Mouse (Mus musculus) hindbrain, embryonic 12.5 days (tissue): ENCODE results near the gene Tfcp2l1. TPM values are rescaled to one million over a fixed set of nuclear protein-coding genes. Genes with fewer than 3 reads are reported as not detected.

Experiments used
- ATAC-seq: fragments of 200-750 bp; cut with Nextera tagmentation; 2 replicates; pipeline ENCODE4 v1.8.0; 2017; ENCODE audit warnings: moderate TSS enrichment; ENCODE audit not compliant: low FRiP score
- H3K27ac ChIP-seq: fragments of 300-500 bp; sonication (generic); 2 replicates; pipeline ENCODE4 v1.5.1; 2016; ENCODE audit warnings: mild to moderate bottlenecking
- H3K27me3 ChIP-seq: fragments of 300-500 bp; sonication (generic); 2 replicates; pipeline ENCODE4 v1.6.1; 2016; ENCODE audit warnings: mild to moderate bottlenecking
- H3K36me3 ChIP-seq: fragments of 300-500 bp; sonication (generic); 2 replicates; pipeline ENCODE4 v1.6.1; 2016; ENCODE audit warnings: mild to moderate bottlenecking
- H3K4me1 ChIP-seq: fragments of 300-500 bp; sonication (generic); 2 replicates; pipeline ENCODE4 v1.6.1; 2016
- H3K4me2 ChIP-seq: fragments of 300-500 bp; sonication (generic); replicated peaks from 2 replicates; pipeline ENCODE4 v1.6.1; 2016; ENCODE audit warnings: mild to moderate bottlenecking
- H3K4me3 ChIP-seq: fragments of 300-500 bp; sonication (generic); 2 replicates; pipeline ENCODE4 v1.5.1; 2016; ENCODE audit warnings: mild to moderate bottlenecking
- H3K9ac ChIP-seq: fragments of 300-500 bp; sonication (generic); 2 replicates; pipeline ENCODE4 v1.6.1; 2016; ENCODE audit warnings: mild to moderate bottlenecking, moderate library complexity
- H3K9me3 ChIP-seq: fragments of 300-500 bp; sonication (generic); replicated peaks from 2 replicates; pipeline ENCODE4 v1.6.1; 2016; ENCODE audit warnings: mild to moderate bottlenecking
- WGBS: fragments of 180-500 bp; shearing (Covaris S2); methylation state at CpG from one replicate; pipeline ENCODE4 v1.1.7; 2016; 5-methylcytosine and 5-hydroxymethylcytosine counted together
- polyA plus RNA-seq: library from polyadenylated mRNA; unstranded; fragments of >200 nt; fragmentation: Nextera tagmentation; extraction: Ambion mirVana; gene quantifications from 2 replicates; pipeline ENCODE4 v1.2.1, GENCODE M21; 2016

The Tfcp2l1 gene
- polyA plus RNA-seq, 1 experiment from 2014 or later, result 0.09 TPM

DNA sequence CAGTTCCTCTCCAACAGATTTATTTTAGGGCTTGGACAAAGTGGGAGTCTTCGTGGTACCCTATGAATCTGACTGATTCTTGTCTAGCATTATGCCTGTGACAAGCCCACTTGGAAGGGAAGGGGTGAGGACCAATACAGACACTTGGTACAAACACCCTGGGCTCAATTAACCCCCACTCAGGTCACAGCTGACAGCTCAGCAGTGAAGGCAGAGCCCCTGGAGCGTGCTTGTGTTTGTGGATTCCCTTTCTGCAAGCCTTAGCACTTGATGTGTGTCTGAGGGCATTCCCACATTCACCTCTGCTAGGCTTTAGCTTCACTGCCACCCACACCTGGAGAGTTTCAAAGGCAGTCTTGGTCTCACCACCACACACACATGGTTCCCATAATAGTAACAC, 1.8 kb upstream of the Tfcp2l1 start:
- Histone ChIP-seq H3K4me3 (no peak overlapping the region), H3K27ac (no peak overlapping the region), H3K9ac (no peak overlapping the region), H3K4me2 (no peak overlapping the region), H3K27me3 (peaks cover 30% of the 10 kb centered on the region), H3K4me1 (peaks cover 11% of the 10 kb centered on the region), H3K36me3 (no peaks in the 10 kb centered on the region), H3K9me3 (no peaks in the 10 kb centered on the region)
- WGBS, result 58% methylated on average over 2 of the region's 2 CpGs
- no peak for ATAC-seq

DNA sequence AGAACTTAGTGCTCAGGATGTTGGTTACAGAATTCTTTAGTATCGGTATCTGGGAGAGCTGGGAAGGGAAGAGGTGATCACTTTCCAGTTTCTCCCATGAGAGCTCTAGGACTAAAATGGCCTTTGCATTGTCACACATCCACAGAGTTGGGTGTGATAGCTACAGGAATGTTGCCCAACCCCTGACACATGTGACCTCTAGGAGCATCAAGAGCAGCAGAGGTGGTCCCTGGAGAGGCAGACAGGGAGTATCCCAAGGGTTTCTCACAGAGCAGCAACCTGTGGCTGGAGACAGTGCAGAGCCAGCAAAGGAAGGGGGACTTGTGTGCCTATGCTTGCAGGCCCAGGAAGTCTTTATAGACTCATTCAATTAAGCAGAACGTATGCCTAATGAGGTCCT, 1.3 kb upstream of the Tfcp2l1 start:
- 81% methylated on average over 2 of the region's 2 CpGs for WGBS
- peaks cover 30% of the 10 kb centered on the region for H3K27me3 ChIP-seq
- H3K4me3 ChIP-seq, result no peak overlapping the region

DNA sequence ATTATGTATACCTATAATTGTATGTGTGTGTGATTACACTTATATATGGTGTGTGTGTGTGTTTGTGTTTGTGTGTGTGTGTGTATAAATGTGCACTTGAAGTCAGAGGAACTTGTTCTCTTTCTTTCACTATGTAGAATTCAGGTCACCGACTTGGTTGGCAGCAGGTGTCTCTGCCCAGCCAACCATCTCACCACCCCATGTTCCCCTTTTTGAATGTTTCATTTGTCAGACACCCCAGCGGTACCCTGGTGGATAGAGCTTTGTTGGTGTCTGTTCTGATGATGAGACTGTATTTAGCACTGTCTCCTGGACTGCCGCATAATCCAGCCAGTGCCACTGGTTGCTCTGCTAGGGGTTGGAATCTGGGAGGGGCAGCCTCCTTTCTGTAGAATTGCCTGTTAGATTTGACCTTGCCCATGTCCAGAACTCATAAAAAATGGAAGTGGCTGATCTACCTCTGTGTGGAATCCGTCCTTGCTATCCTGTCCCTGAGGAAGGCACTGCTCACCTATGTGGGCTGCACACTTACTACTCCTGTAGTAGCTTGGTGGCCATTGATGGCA, 5.8 kb downstream of the Tfcp2l1 start:
- Histone ChIP-seq H3K27me3 (peaks cover 4% of the 10 kb centered on the region), H3K27ac (no peak overlapping the region), H3K4me3 (no peak overlapping the region), H3K9me3 (no peaks in the 10 kb centered on the region), H3K4me1 (no peaks in the 10 kb centered on the region), H3K9ac (no peak overlapping the region), H3K36me3 (no peaks in the 10 kb centered on the region), H3K4me2 (no peak overlapping the region)
- 87% methylated on average over 4 of the region's 4 CpGs for WGBS
- ATAC-seq, result no peak

More for the DNA sequence above, 1.3 kb upstream of the Tfcp2l1 start:
- H3K9me3 ChIP-seq, result no peaks in the 10 kb centered on the region
- ATAC-seq, result no peak
- no peaks in the 10 kb centered on the region for H3K36me3 ChIP-seq
- H3K27ac ChIP-seq, result no peak overlapping the region
- peaks cover 11% of the 10 kb centered on the region for H3K4me1 ChIP-seq
- H3K9ac ChIP-seq, result no peak overlapping the region
- H3K4me2 ChIP-seq, result no peak overlapping the region

DNA sequence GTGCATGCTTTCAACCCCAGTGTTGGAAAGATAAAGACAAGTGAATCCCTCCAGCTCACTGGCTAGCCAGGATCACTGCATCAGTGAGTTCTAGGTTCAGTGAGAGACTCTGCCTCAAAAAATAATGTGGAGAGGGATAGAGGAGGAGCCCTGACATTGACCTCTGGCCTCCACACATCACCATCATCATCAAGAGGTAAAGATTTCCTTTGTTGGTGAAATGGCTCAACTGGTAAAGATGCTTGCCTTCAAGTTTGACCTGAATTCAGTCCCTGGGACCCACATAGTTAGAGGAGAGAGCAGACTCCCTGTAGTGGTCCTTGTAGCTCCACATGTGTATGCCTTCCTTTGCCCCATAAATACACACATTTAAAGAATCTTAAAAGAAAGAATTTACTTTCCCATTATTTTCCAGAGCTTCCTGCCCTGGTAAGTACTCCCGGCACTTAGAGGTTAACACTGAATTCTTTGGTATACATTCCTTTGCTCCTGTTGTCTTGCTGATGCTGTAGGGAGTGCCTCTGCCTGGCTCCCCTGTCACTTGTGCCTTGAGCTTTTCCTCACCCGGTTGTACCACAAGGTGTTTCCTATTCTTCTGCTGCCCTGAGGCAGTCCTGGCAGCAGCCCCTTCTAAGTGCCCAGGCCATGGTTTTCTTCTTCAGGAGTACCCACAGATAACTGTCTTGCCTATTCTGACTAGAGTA, 14.7 kb downstream of the Tfcp2l1 start:
- 65% methylated on average over 2 of the region's 2 CpGs for whole genome bisulfite sequencing
- ATAC-seq, result no peak
- H3K4me3 ChIP-seq, result no peak overlapping the region
- H3K27ac ChIP-seq, result no peak overlapping the region
- no peak overlapping the region for H3K9ac ChIP-seq
- H3K36me3 ChIP-seq, result no peaks in the 10 kb centered on the region
- no peaks in the 10 kb centered on the region for H3K9me3 ChIP-seq
- H3K4me1 ChIP-seq, result no peaks in the 10 kb centered on the region
- no peak overlapping the region for H3K4me2 ChIP-seq
- no peaks in the 10 kb centered on the region for H3K27me3 ChIP-seq

DNA sequence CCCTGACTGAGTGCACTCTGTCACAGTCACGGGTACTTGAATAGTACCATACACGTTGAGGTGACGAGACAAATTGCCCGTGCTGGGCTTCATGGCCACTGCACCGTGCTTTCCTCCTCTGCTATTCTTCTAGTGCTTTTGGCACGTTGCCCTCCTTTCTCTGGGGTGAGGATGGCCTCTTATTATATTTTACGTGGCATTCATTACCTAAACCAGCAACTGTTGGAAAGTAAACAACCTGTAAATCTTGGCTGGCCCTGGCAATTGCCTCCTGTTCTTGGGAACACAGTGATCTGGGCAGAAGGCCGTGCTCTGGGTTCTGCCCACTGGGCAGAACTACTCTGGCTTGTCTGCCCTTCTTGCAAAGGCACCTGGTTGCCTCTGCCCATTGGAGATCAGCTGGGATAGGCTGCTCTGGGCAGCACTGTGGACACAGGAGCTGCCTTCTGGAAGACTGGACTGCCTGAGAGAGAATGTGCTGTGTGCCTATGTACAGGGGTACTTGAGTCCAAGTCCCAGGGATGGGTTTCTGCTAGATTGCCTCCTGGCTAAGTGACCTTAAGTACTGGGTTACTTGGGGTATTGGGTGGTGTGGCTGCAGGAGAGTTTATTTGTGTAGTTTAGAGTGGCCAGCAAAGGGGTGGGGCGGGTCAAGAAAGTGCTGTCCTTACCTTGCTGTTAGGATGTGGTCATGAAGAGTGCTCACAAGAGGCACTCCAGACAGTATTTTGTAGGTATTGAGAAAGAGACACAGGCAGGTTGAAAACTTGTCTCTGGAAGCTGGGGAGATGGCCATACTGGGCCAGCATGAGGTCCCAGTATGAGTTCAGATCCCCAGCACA, 15.6 kb downstream of the Tfcp2l1 start:
- no peaks in the 10 kb centered on the region for H3K36me3 ChIP-seq
- WGBS, result 43% methylated on average over 9 of the region's 9 CpGs
- no peak overlapping the region for H3K4me2 ChIP-seq
- H3K9me3 ChIP-seq, result no peaks in the 10 kb centered on the region
- H3K4me3 ChIP-seq, result no peak overlapping the region
- H3K27me3 ChIP-seq, result no peaks in the 10 kb centered on the region
- ATAC-seq, result no peak
- no peak overlapping the region for H3K27ac ChIP-seq
- H3K4me1 ChIP-seq, result no peaks in the 10 kb centered on the region
- no peak overlapping the region for H3K9ac ChIP-seq

DNA sequence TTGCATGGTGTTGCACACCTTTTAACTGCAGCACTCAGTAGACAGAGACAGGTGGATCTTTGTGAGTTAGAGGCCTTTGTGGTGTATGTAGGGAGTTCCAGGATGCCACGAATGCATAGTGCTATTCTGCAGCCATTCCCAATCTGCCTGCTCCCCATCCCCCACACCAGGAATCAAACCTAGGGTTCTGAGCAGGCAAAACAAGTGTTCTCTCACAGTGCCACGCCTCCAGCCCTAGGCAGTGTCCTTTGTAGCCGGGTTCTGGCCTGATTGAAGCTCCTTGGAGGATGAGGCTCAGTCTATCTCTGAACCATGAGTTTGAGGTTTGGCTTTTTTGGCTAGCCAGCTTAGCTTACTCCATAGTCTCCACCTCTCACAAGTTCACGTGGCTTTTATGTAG, 18.0 kb downstream of the Tfcp2l1 start:
- ATAC-seq, result no peak
- H3K4me1 ChIP-seq, result no peaks in the 10 kb centered on the region
- WGBS, result 67% methylated on average over 4 of the region's 4 CpGs
- H3K27me3 ChIP-seq, result no peaks in the 10 kb centered on the region
- H3K27ac ChIP-seq, result no peak overlapping the region
- no peaks in the 10 kb centered on the region for H3K9me3 ChIP-seq
- H3K36me3 ChIP-seq, result no peaks in the 10 kb centered on the region
- H3K4me3 ChIP-seq, result no peak overlapping the region
- no peak overlapping the region for H3K9ac ChIP-seq
- H3K4me2 ChIP-seq, result no peak overlapping the region

DNA sequence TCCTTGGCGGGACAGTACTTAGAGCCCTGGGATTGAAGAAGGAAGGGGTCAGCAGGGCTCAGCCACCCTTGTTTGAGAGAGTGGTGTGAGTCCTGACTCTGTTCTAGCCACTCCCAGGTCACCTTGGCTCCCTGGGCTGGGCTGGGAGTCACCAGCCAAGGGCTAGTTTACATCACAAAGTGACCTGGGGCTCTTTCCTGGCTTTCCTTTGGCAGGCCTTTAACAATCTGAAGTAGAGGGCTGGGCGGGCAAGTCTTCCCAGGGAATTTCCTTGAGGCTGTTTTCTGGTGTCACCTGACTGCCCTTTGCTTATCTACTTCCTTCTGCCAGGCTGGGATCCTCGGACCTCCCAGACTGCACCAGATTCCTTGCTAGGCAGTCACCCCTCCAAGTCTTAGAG, 20.3 kb downstream of the Tfcp2l1 start:
- H3K4me1 ChIP-seq, result no peaks in the 10 kb centered on the region
- no peak overlapping the region for H3K27ac ChIP-seq
- no peak overlapping the region for H3K4me3 ChIP-seq
- no peak overlapping the region for H3K9ac ChIP-seq
- WGBS, result 30% methylated on average over 3 of the region's 3 CpGs
- no peaks in the 10 kb centered on the region for H3K9me3 ChIP-seq
- H3K27me3 ChIP-seq, result no peaks in the 10 kb centered on the region
- no peak for ATAC-seq
- no peak overlapping the region for H3K4me2 ChIP-seq
- H3K36me3 ChIP-seq, result no peaks in the 10 kb centered on the region

DNA sequence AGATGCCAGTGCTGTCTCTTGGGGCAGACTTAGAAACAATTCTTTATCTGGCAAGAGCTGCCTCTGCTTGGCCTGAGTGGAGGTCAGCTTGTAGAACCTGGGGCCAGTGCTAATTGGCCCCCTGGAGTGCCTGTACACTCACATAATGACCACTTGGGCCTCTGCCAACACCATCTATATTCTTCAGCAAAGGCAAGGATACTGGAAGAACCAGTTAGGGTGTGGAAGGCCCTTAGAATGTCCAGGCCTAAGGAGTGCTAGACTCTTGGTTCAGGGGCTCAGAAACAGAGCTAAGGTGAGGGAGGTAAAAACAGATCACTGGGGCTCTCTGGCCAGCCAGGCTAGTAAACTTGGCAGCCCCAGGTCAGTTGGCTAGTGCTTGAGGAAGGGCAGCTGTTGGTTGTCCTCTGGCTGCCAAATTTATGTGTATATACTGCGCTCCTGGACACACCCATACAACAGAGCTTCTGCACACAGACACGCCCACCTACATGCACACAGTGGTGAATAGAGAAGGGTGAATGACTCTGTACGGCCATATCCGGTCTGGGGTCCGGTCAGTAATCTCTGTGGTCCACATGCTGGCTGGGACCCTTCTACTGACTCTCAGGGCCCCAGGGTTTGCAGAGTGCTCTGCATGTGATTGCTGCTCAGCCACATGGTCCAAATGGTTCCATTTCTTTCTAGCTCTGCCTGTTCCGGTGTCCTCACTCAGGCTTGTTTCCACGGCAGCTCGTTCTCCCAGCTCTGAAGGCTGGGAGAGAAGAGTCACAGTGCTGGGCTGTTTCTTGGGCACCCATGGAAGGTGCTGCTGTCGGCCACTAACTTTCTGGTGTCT, 22.4 kb downstream of the Tfcp2l1 start:
- Histone ChIP-seq H3K36me3 (no peaks in the 10 kb centered on the region), H3K9ac (no peak overlapping the region), H3K4me1 (no peaks in the 10 kb centered on the region), H3K4me3 (no peak overlapping the region), H3K9me3 (no peaks in the 10 kb centered on the region), H3K4me2 (no peak overlapping the region), H3K27ac (no peak overlapping the region), H3K27me3 (no peaks in the 10 kb centered on the region)
- 0 out of 2 replicates have a peak, but pooled peaks have one; percentile 16 for ATAC-seq
- 75% methylated on average over 9 of the region's 9 CpGs for WGBS

DNA sequence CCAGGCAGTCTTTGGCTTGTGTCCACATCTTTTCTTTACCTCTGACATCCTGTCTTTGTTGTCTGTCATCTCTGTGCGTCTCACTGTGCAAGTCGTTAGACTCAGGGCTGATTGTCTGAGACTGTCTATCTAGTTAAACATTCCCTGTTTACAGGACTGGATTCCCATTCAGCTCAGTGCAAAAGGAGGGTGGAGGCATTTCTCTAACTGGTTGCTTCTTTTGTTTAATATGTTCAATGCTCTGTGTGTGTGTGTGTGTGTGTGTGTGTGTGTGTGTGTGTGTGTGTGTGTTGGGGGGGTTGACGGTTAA, 23.0 kb downstream of the Tfcp2l1 start:
- Histone ChIP-seq H3K27ac (no peak overlapping the region), H3K4me2 (no peak overlapping the region), H3K4me1 (no peaks in the 10 kb centered on the region), H3K36me3 (no peaks in the 10 kb centered on the region), H3K9me3 (no peaks in the 10 kb centered on the region), H3K27me3 (no peaks in the 10 kb centered on the region), H3K4me3 (no peak overlapping the region), H3K9ac (no peak overlapping the region)
- ATAC-seq, result peak; percentile 32; the same call in 1 of the 2 replicates
- 42% methylated on average over 3 of the region's 3 CpGs for WGBS

DNA sequence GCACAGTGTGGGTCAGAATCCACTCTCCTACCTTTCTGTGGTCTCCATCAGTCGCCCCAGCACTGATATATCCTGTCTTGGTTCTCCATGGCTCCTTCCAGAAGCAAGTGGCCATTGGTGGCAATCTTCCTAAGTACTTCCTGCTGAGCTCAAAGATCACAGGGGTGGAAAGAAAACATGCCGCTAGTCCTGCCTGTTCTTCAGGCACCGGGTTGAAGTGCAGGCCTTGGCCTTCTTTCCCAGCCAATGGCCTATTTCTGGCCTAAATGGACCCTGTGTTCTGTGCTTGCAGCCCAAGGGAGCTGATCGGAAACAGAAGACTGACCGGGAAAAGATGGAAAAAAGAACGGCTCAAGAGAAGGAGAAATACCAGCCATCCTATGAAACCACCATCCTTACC, 31.0 kb downstream of the Tfcp2l1 start:
- Histone ChIP-seq H3K36me3 (no peaks in the 10 kb centered on the region), H3K9me3 (no peaks in the 10 kb centered on the region), H3K27ac (no peak overlapping the region), H3K9ac (no peak overlapping the region), H3K4me3 (no peak overlapping the region), H3K27me3 (no peaks in the 10 kb centered on the region), H3K4me1 (no peaks in the 10 kb centered on the region), H3K4me2 (no peak overlapping the region)
- ATAC-seq, result no peak
- 76% methylated on average over 6 of the region's 6 CpGs for WGBS

DNA sequence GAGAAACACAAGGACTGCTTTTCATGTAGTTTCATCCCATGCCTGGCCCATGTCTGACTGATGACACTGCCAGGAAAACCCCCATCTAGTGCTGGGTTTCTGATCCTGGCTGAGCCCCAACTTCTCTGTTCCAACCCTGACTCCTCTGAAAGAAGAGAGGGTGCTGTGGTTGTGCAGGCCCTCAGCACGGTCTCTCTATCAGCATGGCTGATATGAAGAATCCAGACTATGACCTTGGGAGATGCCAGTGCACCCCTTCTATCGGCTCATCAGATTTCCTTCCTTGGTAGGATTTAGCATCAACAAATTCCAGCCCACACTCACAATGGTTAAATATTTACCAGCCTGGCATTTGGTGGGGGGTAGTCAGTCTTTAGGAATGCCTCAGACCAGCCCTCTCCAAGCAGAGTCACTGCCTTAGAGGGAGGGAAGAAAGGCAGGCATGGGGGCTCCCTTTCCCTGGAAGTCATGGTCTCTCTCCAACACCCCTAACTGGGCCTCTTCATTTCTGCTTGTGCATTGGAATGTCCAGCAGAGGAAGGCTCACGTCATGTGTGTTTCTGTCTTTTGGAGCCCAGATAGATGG, 33.2 kb downstream of the Tfcp2l1 start:
- no peaks in the 10 kb centered on the region for H3K36me3 ChIP-seq
- 66% methylated on average over 3 of the region's 3 CpGs for WGBS
- no peak overlapping the region for H3K27ac ChIP-seq
- H3K9ac ChIP-seq, result no peak overlapping the region
- H3K4me2 ChIP-seq, result no peak overlapping the region
- no peak for ATAC-seq
- H3K4me3 ChIP-seq, result no peak overlapping the region
- H3K27me3 ChIP-seq, result no peaks in the 10 kb centered on the region
- no peaks in the 10 kb centered on the region for H3K4me1 ChIP-seq
- no peaks in the 10 kb centered on the region for H3K9me3 ChIP-seq

DNA sequence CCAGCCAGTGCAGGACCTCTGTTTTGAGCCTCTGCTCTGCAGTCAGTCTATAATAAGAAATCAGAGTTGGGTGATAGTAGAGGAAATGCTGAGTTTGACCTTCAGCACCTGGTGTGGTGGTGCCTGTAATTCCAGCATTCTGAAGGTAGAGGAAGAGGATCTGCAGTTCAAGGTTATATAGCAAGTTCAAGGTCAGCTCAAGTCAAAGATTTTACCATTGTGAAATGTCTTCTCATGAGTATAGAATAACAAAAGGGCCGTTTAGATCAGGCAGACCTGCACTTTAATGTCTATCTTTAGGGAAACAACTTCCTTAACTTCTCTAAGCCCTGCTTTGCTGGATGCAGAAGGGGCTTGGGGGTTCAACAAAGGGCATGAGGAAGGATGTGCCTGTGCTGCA, 35.3 kb downstream of the Tfcp2l1 start:
- ATAC-seq, result no peak
- Histone ChIP-seq H3K27me3 (no peaks in the 10 kb centered on the region), H3K4me3 (no peak overlapping the region), H3K36me3 (no peaks in the 10 kb centered on the region), H3K27ac (no peak overlapping the region), H3K4me2 (no peak overlapping the region), H3K4me1 (no peaks in the 10 kb centered on the region), H3K9ac (no peak overlapping the region), H3K9me3 (no peaks in the 10 kb centered on the region)
- WGBS, result 76% methylated on average over 1 of the region's 1 CpGs
